Mouse (Mus musculus): ENCODE results near the gene Mpdu1. TPM values are rescaled to one million over a fixed set of nuclear protein-coding genes. Genes with fewer than 3 reads are reported as not detected.
"Not testable (repeated sequence)": the region's sequence is repeated elsewhere in the genome, so short reads cannot be mapped to it uniquely, and the experiment has no call there.

The Mpdu1 gene
- total RNA-seq, 2 experiments from 2014 or later, result 31.6 to 33.0 TPM

DNA sequence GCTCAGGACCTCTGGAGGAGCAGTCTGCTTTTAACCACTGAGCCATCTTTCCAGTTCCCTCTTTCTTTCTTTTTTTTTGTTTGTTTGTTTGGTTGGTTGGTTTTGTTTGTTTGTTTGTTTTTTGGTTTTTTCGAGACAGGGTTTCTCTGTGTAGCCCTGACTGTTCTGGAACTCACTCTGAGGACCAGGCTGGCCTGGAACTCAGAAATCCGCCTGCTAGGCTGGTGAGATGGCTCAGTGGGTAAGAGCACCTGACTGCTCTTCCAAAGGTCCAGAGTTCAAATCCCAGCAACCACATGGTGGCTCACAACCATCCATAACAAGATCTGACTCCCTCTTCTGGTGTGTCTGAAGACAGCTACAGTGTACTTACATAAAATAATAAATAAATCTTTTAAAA, 38.1 kb downstream of the Mpdu1 start:
- DNase-seq (ENCODE audit: low spot score in 2 of 2), result not testable (repeated sequence)

DNA sequence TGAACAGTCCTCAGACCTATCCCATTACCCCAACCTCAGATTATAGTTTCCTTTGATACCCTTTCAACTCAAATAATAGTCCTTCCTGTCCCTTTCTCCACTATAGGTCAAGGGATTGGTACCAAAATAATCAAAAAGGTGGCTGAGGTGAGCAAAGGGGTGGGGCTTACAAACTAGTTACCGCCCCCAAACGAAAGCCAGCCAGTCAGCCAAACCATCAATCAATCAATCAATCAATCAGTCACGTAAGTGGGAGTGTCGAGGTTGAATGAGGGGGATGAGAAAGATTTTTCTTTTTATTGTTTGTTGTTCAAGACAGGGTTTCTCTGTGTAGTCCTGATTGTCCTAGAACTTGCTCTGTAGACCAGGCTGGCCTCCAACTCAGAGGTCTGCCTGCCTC, 39.4 kb downstream of the Mpdu1 start:
- no peak for DNase-seq (ENCODE audit: low spot score in 2 of 2)

DNA sequence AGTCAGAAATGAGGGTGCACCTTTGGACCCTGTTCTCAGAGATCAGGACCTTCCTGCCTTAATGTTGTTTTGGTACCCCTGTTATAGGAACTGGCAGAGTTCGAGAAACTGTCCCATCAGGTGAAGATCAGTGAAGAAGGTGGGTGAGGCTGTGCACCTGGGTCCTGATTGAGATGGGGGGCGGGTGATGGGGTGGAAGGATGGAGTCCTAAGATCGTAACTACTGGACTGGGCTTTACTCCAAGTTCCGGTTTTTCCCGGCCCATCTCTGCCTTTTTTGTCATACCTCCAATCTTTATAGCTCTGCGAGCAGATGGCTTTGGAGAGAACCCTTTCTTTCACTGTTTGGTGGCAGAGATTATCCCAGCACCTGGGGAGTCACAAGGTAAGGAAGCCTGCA, 40.0 kb downstream of the Mpdu1 start:
- no peak for DNase-seq (ENCODE audit: low spot score in 2 of 2)

DNA sequence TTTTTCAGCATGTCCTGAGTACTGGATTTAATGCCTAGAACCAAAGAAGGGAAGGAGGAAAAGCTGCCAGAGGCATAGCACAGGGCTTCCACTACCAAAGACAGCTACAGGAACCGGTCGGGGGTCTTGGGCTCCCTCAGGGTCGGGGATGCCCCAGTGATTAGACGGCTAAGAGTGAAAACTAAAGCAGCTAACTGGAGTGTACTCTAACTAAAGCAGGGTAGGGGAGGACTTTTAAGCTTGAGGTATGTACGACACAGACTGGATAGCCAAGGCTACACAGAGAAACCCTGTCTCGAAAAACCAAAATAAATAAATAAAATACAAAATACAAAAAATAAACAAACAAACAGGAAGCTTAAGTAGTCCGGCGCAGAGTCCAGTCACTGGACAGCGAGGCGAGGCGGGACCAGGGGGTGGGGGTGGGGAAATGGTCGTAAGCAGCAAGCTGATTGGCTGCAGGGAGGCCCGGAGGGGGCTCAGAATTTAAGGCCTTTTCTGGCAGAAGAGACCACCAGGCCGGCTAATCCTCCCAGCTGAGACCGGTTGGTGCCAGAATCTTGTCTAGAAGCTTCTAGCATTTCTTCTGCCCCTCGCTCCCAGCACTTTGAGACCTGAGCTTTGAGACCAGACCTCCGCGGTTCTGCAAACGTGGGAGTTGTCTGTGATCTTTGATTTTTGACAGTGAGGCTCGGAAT, 40.7 kb downstream of the Mpdu1 start, which contains the start of gene Sat2:
Gene Sat2, plus strand, starts transcription at position 454 of the 698 bp plus-strand sequence.
- DNase-seq (ENCODE audit: low spot score in 2 of 2), result peak; percentile 45 to 72

DNA sequence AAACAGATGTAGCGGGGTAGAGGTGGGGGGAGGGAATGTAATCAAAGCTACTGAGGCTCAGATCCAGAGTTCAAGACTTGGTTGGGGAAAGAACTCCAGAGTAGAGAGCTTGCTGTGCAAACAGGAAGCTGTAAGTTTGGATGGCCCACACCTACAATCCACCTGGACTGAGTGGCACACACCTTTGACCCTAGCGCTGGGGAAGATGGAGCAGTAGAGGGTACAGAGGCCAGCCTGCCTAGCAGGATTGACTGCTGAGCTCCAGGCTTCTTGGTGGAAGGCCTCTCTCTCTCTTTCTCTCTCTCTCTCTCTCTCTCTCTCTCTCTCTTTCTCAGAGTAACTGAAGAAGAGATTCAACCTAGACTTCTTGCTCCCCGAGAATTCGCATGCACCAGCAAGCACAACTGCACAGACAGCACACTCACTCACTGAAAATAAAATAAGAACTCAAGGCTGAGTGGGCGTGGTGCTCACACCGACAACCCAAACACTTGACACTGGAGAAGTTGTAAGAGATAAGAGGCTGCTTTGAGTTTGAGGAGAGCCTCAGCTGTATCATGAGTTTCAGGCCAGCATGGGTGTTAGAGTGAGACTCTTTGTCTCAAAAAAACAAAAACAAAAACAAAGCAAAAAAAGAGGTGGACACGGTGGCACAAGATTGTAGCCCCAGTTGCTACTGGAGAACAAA, 41.9 kb downstream of the Mpdu1 start:
- no peak for DNase-seq (ENCODE audit: low spot score in 2 of 2)

DNA sequence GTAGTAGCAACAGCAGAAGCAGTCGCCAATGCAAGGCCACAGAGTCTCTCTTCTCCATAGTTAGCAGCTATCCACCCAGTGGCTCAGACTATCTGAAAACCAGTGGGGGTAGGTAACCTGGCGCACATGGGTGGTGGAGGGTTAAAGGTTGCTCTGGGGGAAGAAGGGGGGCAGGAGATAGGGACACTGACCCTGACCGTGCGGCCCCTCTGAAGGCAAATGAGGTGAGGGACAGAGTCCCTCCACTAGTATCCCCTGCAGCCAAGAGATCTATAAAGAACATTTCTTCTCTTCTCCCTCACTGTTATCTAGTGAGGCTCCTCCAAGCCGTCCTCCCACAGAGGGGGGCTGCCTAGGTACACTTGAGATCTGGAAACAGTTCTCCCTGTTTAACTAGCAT, 44.6 kb downstream of the Mpdu1 start, which contains the start of gene Shbg:
Gene Shbg, minus strand, starts transcription at position 101 of the 400 bp plus-strand sequence.
- no peak for DNase-seq (ENCODE audit: low spot score in 2 of 2)

DNA sequence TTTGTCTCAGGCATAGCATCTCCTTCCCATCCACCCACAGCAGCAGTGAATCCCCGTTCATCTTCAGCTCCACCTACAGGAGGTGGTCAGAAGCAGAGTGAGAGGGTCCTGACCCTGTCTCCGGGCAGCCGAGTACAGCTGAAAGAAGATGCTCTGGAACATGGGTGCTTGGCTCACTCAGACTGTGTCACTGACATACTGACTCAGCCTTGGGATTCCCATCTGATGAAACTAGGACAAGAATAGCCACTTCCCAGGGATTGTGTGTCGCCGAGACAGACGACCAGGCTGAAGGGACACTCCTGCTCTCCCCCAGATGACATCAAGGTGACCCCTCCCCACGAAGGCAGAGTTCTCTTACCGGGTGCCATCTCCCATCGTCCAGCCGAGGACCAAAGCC, 45.7 kb downstream of the Mpdu1 start:
- DNase-seq (ENCODE audit: low spot score in 2 of 2), result no peak

DNA sequence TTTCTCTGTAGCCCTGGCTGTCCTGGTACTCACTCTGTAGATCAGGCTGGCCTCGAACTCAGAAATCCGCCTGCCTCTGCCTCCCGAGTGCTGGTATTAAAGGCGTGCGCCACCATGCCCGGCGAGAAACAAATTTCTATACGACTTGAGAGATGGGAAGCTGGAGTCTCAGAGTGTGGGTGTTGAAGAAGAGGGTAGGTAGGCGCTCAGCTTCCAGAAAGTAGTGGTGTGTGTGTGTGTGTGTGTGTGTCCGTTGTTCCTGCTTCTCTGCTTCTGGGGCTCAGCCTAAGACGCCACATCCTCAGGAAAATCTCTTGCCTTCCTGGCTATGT, 48.2 kb downstream of the Mpdu1 start:
- not testable (repeated sequence) for DNase-seq (ENCODE audit: low spot score in 2 of 2)

DNA sequence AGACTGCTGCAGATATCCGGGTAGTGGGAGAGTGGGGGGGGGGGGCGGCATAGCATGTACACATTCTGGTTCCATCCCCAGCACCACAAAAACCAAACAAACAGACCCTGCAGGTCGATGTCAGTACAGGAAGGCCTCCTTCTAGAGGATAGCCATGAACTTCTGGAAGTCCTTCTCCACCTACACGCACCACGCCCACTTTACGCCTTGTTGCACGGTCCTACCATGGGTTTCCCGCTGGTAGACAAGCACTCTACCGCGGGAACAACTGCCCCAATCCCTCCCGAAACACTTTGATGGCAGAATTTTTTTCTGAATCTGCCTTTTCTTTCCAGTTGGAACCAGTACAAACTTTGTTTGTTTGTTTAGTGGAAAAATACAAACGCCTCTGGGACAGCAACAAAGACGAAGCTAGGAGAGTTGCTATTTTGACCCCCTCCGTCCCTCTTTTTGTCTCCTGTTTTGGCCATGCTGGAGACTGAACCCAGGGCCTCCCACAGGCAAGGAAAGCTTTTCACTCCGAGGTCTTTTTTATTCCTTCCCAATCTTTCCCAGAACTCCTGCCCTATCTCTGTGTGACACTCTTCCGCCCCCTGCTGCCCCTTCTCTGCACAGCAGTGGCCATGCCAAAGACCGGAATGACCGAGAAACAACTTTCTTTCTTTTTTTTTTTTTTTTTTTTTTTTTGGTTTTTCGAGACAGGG, 48.7 kb downstream of the Mpdu1 start:
- DNase-seq (ENCODE audit: low spot score in 2 of 2), result peak; percentile 80 to 87

DNA sequence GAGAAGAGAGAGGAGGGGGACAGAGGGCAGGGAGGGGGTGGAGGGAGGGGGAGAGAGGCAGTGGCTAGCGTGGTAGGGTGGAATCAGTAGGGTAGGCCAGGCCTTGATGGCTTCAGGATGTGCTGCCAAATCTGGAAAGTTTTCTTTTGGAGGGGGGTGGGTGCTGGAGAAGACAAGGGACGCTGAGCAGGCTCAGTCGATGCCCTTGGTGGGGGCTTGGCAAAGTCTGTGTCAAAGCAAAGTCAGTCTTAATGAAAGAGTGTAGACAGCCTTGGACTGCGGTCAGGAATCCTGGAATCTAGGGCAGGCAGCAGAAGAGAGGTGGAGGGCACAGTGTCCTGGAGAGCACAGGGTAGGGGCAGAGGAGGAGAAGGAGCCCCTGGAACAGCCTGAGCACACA, 51.5 kb downstream of the Mpdu1 start:
- no peak for DNase-seq (ENCODE audit: low spot score in 2 of 2)

DNA sequence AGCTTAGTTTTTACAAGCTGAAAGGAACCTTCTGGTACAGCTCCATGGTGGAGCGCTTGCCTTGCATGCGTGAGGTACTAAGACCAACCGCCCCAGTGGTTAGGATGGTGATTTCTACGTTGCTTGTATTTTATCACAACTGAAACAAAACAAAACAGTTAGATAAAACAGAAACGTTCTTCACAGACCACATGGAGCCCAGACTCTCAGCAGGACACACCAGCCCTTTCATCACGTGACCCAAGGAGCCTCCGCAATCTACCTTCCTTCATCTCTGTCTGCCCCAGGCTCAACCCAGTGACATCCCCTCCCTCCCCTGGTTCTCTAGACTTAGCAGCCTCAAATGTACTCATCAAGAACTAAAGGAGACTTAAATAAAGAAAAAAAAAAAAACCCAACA, 53.0 kb downstream of the Mpdu1 start:
- no peak for DNase-seq (ENCODE audit: low spot score in 2 of 2)

DNA sequence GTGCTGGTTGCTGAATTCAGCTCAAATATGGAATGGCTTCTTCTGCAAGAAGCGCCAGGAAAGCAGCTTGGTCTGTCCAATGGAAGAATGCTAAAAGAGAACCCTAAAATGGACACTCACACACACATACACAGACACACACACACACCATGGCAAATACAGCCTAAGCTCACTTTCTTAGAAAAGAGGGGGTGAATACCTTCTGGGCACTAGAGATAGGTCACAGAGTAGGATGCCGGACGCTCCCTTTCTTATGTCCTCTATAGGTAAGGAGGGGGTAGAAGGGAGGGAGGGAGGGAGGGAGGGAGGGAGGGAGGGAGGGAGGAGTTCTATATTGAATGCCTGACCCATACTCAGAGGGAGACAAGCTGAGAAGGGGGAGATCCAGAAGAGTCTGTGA, 53.9 kb downstream of the Mpdu1 start:
- DNase-seq (ENCODE audit: low spot score in 2 of 2), result no peak

DNA sequence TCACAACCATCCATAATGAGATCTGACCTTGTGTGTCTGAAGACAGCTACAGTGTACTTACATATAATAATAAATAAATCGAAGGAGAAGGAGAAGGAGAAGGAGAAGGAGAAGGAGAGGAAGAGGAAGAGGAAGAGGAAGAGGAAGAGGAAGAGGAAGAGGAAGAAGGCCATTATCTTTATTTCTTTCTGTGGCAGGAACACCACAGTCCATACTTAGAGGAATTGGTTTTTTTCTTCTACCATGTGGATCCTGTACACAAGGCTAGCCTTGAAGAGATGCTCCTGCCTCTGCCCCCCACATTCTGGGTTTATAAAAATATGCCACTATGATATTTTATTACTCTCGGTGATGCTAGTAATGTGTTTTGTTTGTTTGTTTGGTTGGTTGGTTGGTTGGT, 55.6 kb downstream of the Mpdu1 start:
- DNase-seq (ENCODE audit: low spot score in 2 of 2), result no peak

Small RNA genes lying within 50 kb of the gene (microRNA-seq; reads per million reads assigned to microRNA genes)
- gene Mir1934 (1.9 reads per million), gene Mir467f (not detected)

Other genes with a start within 250 kb of the Mpdu1 start
- 10 to 100 TPM; 51.2 to 59.4 TPM for gene Kdm6b, start 249.0 kb downstream of the Mpdu1 start, total RNA-seq (2021)
- under 1 TPM; 0.47 to 0.93 TPM for gene Dnah2, start 113.5 kb downstream of the Mpdu1 start, total RNA-seq (2021)
- 1 to 10 TPM; 1.9 to 2.7 TPM for gene Efnb3, start 102.4 kb downstream of the Mpdu1 start, total RNA-seq (2021)
- gene Wrap53, start 82.4 kb downstream of the Mpdu1 start, total RNA-seq (2021), result 1 to 10 TPM; 6.8 to 7.9 TPM
- gene Trp53, start 82.3 kb downstream of the Mpdu1 start, total RNA-seq (2021), result 10 to 100 TPM; 51.1 to 51.9 TPM
- gene Atp1b2, start 56.7 kb downstream of the Mpdu1 start, total RNA-seq (2021), result 100 to 1,000 TPM; 227 to 249 TPM
- gene Shbg, start 44.7 kb downstream of the Mpdu1 start, total RNA-seq (2021), result not detected
- gene Sat2, start 40.6 kb downstream of the Mpdu1 start, total RNA-seq (2021), result 1 to 10 TPM; 7.8 to 8.8 TPM
- 10 to 100 TPM; 90.3 to 94.0 TPM for gene Fxr2, start 29.7 kb downstream of the Mpdu1 start, total RNA-seq (2021)
- gene Sox15, start 7.3 kb downstream of the Mpdu1 start, total RNA-seq (2021), result not detected
- gene Cd68, start 3.5 kb upstream of the Mpdu1 start, total RNA-seq (2021), result 10 to 100 TPM; 13.1 to 14.0 TPM
- 100 to 1,000 TPM; 295 to 317 TPM for gene Eif4a1, start 9.8 kb upstream of the Mpdu1 start, total RNA-seq (2021)
- gene Senp3, start 19.4 kb upstream of the Mpdu1 start, total RNA-seq (2021), result 10 to 100 TPM; 43.5 to 45.9 TPM
- 1 to 10 TPM; 1.0 to 2.9 TPM for gene Tnfsf13, start 23.1 kb upstream of the Mpdu1 start, total RNA-seq (2021)
- gene Tnfsf12, start 33.2 kb upstream of the Mpdu1 start, total RNA-seq (2021), result 10 to 100 TPM; 22.3 to 22.9 TPM
- 1 to 10 TPM; 4.3 to 4.6 TPM for gene Tnfsfm13, start 33.5 kb upstream of the Mpdu1 start, total RNA-seq (2021)
- gene Polr2a, start 96.0 kb upstream of the Mpdu1 start, total RNA-seq (2021), result 10 to 100 TPM; 66.4 to 72.2 TPM
- under 1 TPM in 1 of 2 experiments, not detected in 1; 0.25 TPM for gene Slc35g3, start 99.3 kb upstream of the Mpdu1 start, total RNA-seq (2021)
- gene Zbtb4, start 103.3 kb upstream of the Mpdu1 start, total RNA-seq (2021), result 10 to 100 TPM; 26.7 to 30.5 TPM
- gene Chrnb1, start 133.3 kb upstream of the Mpdu1 start, total RNA-seq (2021), result 100 to 1,000 TPM in 1 of 2 experiments, 10 to 100 TPM in 1; 95.1 to 110 TPM
- gene Fgf11, start 139.2 kb upstream of the Mpdu1 start, total RNA-seq (2021), result 10 to 100 TPM; 10.1 to 13.8 TPM
- not detected for gene Tmem102, start 143.0 kb upstream of the Mpdu1 start, total RNA-seq (2021)
- not detected for gene Gm39566, start 152.7 kb upstream of the Mpdu1 start, total RNA-seq (2021)
- gene Spem2, start 155.8 kb upstream of the Mpdu1 start, total RNA-seq (2021), result not detected
- under 1 TPM in 1 of 2 experiments, not detected in 1; 0.34 TPM for gene Spem1, start 159.5 kb upstream of the Mpdu1 start, total RNA-seq (2021)
- 10 to 100 TPM; 22.3 to 23.2 TPM for gene Nlgn2, start 175.1 kb upstream of the Mpdu1 start, total RNA-seq (2021)
- 100 to 1,000 TPM in 1 of 2 experiments, 10 to 100 TPM in 1; 97.5 to 141 TPM for gene Tmem256, start 175.9 kb upstream of the Mpdu1 start, total RNA-seq (2021)
- gene Plscr3, start 183.7 kb upstream of the Mpdu1 start, total RNA-seq (2021), result 10 to 100 TPM; 39.3 to 41.4 TPM
- gene Tnk1, start 196.1 kb upstream of the Mpdu1 start, total RNA-seq (2021), result under 1 TPM in 1 of 2 experiments, not detected in 1; 0.13 TPM
- gene Tmem95, start 215.4 kb upstream of the Mpdu1 start, total RNA-seq (2021), result not detected
- 1 to 10 TPM; 3.5 to 4.7 TPM for gene Kctd11, start 218.8 kb upstream of the Mpdu1 start, total RNA-seq (2021)
- gene Acap1, start 232.9 kb upstream of the Mpdu1 start, total RNA-seq (2021), result 1 to 10 TPM in 1 of 2 experiments, under 1 TPM in 1; 0.65 to 1.1 TPM
- gene 2810408A11Rik, start 238.3 kb upstream of the Mpdu1 start, total RNA-seq (2021), result 1 to 10 TPM; 3.2 to 4.1 TPM
- gene Neurl4, start 238.4 kb upstream of the Mpdu1 start, total RNA-seq (2021), result 10 to 100 TPM; 32.3 to 36.9 TPM